Mouse (Mus musculus) liver, embryonic 11.5 days (tissue): ENCODE measurements at regions not wholly inside any gene's neighbourhood (a gene's known extent, or its start where the extent isn't known, plus 50 kb on each side); places are given as distances from the start of the nearest gene placed in this dataset.

Experiments
- ATAC-seq: fragments of 200-750 bp; cut with Nextera tagmentation; replicated peaks from 2 replicates; pipeline ENCODE4 v1.8.0; 2017; ENCODE audit warnings: moderate number of reproducible peaks, mild to moderate bottlenecking, moderate TSS enrichment, moderate library complexity; ENCODE audit not compliant: low FRiP score
- DNase-seq: peaks from one replicate; pipeline ENCODE4 v3.0.0-alpha.2; 2017; ENCODE audit warnings: low spot score
- H3K27ac ChIP-seq: fragments of 300-500 bp; sonication (generic); 2 replicates; pipeline ENCODE4 v1.5.1; 2014; ENCODE audit warnings: mild to moderate bottlenecking, low read depth, low read length, control low read depth
- H3K27me3 ChIP-seq: fragments of 300-500 bp; sonication (generic); replicated peaks from 2 replicates; pipeline ENCODE4 v1.6.1; 2014; ENCODE audit warnings: low read length, mixed read lengths; ENCODE audit not compliant: control insufficient read depth, insufficient read depth
- H3K36me3 ChIP-seq: fragments of 300-500 bp; sonication (generic); 2 replicates; pipeline ENCODE4 v1.6.1; 2014; ENCODE audit warnings: mild to moderate bottlenecking, low read length, moderate library complexity, mixed read lengths; ENCODE audit not compliant: control insufficient read depth, insufficient read depth
- H3K4me1 ChIP-seq: fragments of 300-500 bp; sonication (generic); replicated peaks from 2 replicates; pipeline ENCODE4 v1.6.1; 2014; ENCODE audit warnings: low read length, mixed read lengths; ENCODE audit not compliant: control insufficient read depth, insufficient read depth
- H3K4me2 ChIP-seq: fragments of 300-500 bp; sonication (generic); 2 replicates; pipeline ENCODE4 v1.6.1; 2014; ENCODE audit warnings: mild to moderate bottlenecking, control low read depth, moderate library complexity
- H3K4me3 ChIP-seq: fragments of 300-500 bp; sonication (generic); 2 replicates; pipeline ENCODE4 v1.5.1; 2014; ENCODE audit warnings: low read depth, low read length, control low read depth
- H3K9ac ChIP-seq: fragments of 300-500 bp; sonication (generic); 2 replicates; pipeline ENCODE4 v1.6.1; 2014; ENCODE audit warnings: low read depth, low read length, control low read depth
- H3K9me3 ChIP-seq: fragments of 300-500 bp; sonication (generic); 2 replicates; pipeline ENCODE4 v1.6.1; 2016; ENCODE audit warnings: low read length, inconsistent platforms, mixed read lengths; ENCODE audit not compliant: control insufficient read depth
- WGBS: fragments of 180-500 bp; shearing (Covaris S2); extraction: QIAGEN DNeasy Blood & Tissue Kit; methylation state at CpG from one replicate; pipeline ENCODE4 v1.1.7; 2014; 5-methylcytosine and 5-hydroxymethylcytosine counted together

GRCm38 (mm10) chr3:15244999-15245398 lies 87.1 kb downstream of the Gm9733 start:
- H3K4me2 ChIP-seq: no peak overlapping the region
- no peak overlapping the region for H3K27ac ChIP-seq
- H3K9me3 ChIP-seq: no peaks in the 10 kb centered on the region
- H3K36me3 ChIP-seq: no peaks in the 10 kb centered on the region
- H3K9ac ChIP-seq: no peak overlapping the region
- H3K27me3 ChIP-seq: no peaks in the 10 kb centered on the region
- peaks cover 4% of the 10 kb centered on the region; the same call in 1 of the 2 replicates for H3K4me1 ChIP-seq
- H3K4me3 ChIP-seq: no peak overlapping the region
- no peak for DNase-seq
- ATAC-seq: no peak
- WGBS: 25% methylated on average over 6 of the region's 6 CpGs
